28 mouse cellular contexts compared by ENCODE assay signal in genomic region chr4:107363573-107363972, GRCm38 (mm10). TPM values are rescaled to one million over a fixed set of nuclear protein-coding genes. Genes with fewer than 3 reads are reported as not detected.
DNase-seq lines count a peak whose midpoint lies in the region; ATAC-seq and TF ChIP-seq lines count a peak whose summit lies in the region.
"Had no signal": no experiment of that assay in that cellular context is flagged by ENCODE, and none has a peak within 500 bp of the region (broad histone marks: within the 10 kb centered on the region; RNA-seq: fewer than 3 reads in every experiment).

No protein-coding gene starts in this region.

- H3K79me2 ChIP-seq in liver, adult 2 months (ENCODE audit: control insufficient read depth, insufficient read depth, low read length) = no peaks in the 10 kb centered on the region

- H3K4me2 ChIP-seq in liver, embryonic 11.5 days = no peak overlapping the region
- H3K4me2 ChIP-seq: embryonic facial prominence, embryonic 13.5 days; heart, embryonic 12.5 days; hindbrain, embryonic 14.5 days; intestine, embryonic 15.5 days; liver, embryonic 13.5 days had no signal

- TF ChIP-seq CTCF in liver, adult 2 months (IDR thresholded peaks at IDR 0.05; ENCODE audit: low read depth, low read length) = peak; percentile 16; the same call in 1 of the 2 replicates
- TF ChIP-seq CTCF in brain, embryonic 14.5 days (IDR thresholded peaks at IDR 0.05; ENCODE audit: borderline replicate concordance, extremely low read depth, insufficient read depth, insufficient read length) = peak; percentile 11; the same call in 1 of the 2 replicates

- peaks cover 3% of the 10 kb centered on the region; the same call in 1 of the 2 replicates for H3K4me1 ChIP-seq in liver, adult 2 months (ENCODE audit: control insufficient read depth, insufficient read depth, low read length)
- H3K4me1 ChIP-seq in liver, embryonic 11.5 days (replicated peaks; ENCODE audit: control insufficient read depth, insufficient read depth, low read length) = peaks cover 2% of the 10 kb centered on the region
- H3K4me1 ChIP-seq in ES-E14 (ENCODE audit: control insufficient read depth in 2 of 2, insufficient read depth in 2 of 2, low read length in 2 of 2, poor library complexity in 1 of 2) = peaks cover 8 to 12% of the 10 kb centered on the region in 2 experiments; a peak in 3 of 4 replicates
- H3K4me1 ChIP-seq in limb, embryonic 10.5 days = peaks cover 11% of the 10 kb centered on the region
- H3K4me1 ChIP-seq: intestine, embryonic 15.5 days had no signal

- no peak overlapping the region for H3K27ac ChIP-seq in liver, adult 2 months (replicated peaks; ENCODE audit: insufficient read depth, low read depth, low read length)
- no peak overlapping the region for H3K27ac ChIP-seq in liver, embryonic 11.5 days (ENCODE audit: low read depth, low read length)
- no peak overlapping the region; the same call in 1 of the 2 replicates for H3K27ac ChIP-seq in ES-E14 (ENCODE audit: insufficient read depth, low read depth, low read length, poor library complexity, severe bottlenecking)
- H3K27ac ChIP-seq in limb, embryonic 10.5 days = no peak overlapping the region
- H3K27ac ChIP-seq: embryonic facial prominence, embryonic 13.5 days; hindbrain, embryonic 14.5 days; intestine, embryonic 15.5 days had no signal

- H3K27me3 ChIP-seq in liver, adult 2 months (ENCODE audit: control insufficient read depth, insufficient read depth, low read length) = no peaks in the 10 kb centered on the region
- no peaks in the 10 kb centered on the region for H3K27me3 ChIP-seq in liver, embryonic 11.5 days (replicated peaks; ENCODE audit: control insufficient read depth, insufficient read depth, low read length)
- H3K27me3 ChIP-seq in limb, embryonic 10.5 days (ENCODE audit: low read depth, poor library complexity, severe bottlenecking) = no peaks in the 10 kb centered on the region
- H3K27me3 ChIP-seq: CH12.LX; embryonic facial prominence, embryonic 13.5 days; heart, embryonic 12.5 days; intestine, embryonic 15.5 days; liver, embryonic 13.5 days; megakaryocyte, embryonic 14.5 days had no signal

- no peak overlapping the region for H3K9ac ChIP-seq in liver, adult 2 months (ENCODE audit: low read depth, low read length)
- no peak overlapping the region for H3K9ac ChIP-seq in liver, embryonic 11.5 days (ENCODE audit: low read depth, low read length)
- H3K9ac ChIP-seq in ES-E14 (ENCODE audit: insufficient read depth, low read depth, low read length, poor library complexity, severe bottlenecking) = no peak overlapping the region
- H3K9ac ChIP-seq: embryonic facial prominence, embryonic 13.5 days; heart, embryonic 12.5 days; hindbrain, embryonic 14.5 days; intestine, embryonic 15.5 days; liver, embryonic 13.5 days had no signal

- 83% methylated on average over 6 of the region's 6 CpGs for WGBS in liver, adult 2 months
- WGBS in liver, embryonic 11.5 days = 67% methylated on average over 6 of the region's 6 CpGs
- WGBS in limb, embryonic 10.5 days = 80% methylated on average over 6 of the region's 6 CpGs

- in situ Hi-C loops in ES-E14 (cut with MboI; ENCODE audit: low sequenced_read_pairs in 2 of 2, unreplicated experiment in 2 of 2) = loop anchor here in 1 of 2 experiments (25.0 kb wide), 1 partner anchor 551 kb away; the partner anchor contains the start of gene Acot11

- H3K4me3 ChIP-seq in liver, adult 2 months (ENCODE audit: insufficient read depth, low read depth, low read length) = no peak overlapping the region
- no peak overlapping the region for H3K4me3 ChIP-seq in liver, embryonic 11.5 days (ENCODE audit: low read depth, low read length)
- no peak overlapping the region for H3K4me3 ChIP-seq in ES-E14 (ENCODE audit: insufficient read depth in 1 of 2, low read depth in 1 of 2, low read length in 2 of 2, poor library complexity in 1 of 2, severe bottlenecking in 1 of 2)
- no peak overlapping the region for H3K4me3 ChIP-seq in limb, embryonic 10.5 days
- H3K4me3 ChIP-seq: embryonic facial prominence, embryonic 13.5 days; heart, embryonic 12.5 days; intestine, embryonic 15.5 days; liver, embryonic 13.5 days had no signal

- no peak for ATAC-seq in liver, embryonic 11.5 days (replicated peaks; ENCODE audit: low FRiP score)
- ATAC-seq: intestine, embryonic 15.5 days had no signal

- TF ChIP-seq POLR2A in liver, adult 2 months (IDR thresholded peaks at IDR 0.05; ENCODE audit: extremely low read depth, insufficient read depth, low read length) = no peak
- no peak for TF ChIP-seq POLR2A in brain, embryonic 14.5 days (IDR thresholded peaks at IDR 0.05; ENCODE audit: borderline replicate concordance, extremely low read depth, insufficient read depth, insufficient read length, poor library complexity, severe bottlenecking)

- no peak for DNase-seq in liver, adult 2 months (ENCODE audit: extremely low read depth, low read depth, low spot score)
- no peak for DNase-seq in liver, embryonic 11.5 days (ENCODE audit: low spot score)
- DNase-seq in A20 (ENCODE audit: low read depth, low spot score) (peak; percentile 19), ES-E14 (ENCODE audit: low read depth, low spot score) (peak; percentile 19)
- no peak for DNase-seq in brain, embryonic 14.5 days (ENCODE audit: low read depth)
- no peak for DNase-seq in cerebellum, postnatal 14 days
- no peak for DNase-seq in limb, embryonic 10.5 days (ENCODE audit: low spot score)
- DNase-seq in urinary bladder, postnatal 14 days (ENCODE audit: low spot score) = no peak
- DNase-seq: cerebellum, adult 8-10 months; heart, postnatal 14 days; liver, embryonic 13.5 days; midbrain, embryonic 14.5 days; right cerebral cortex, postnatal 25 days; thymus, adult 18-20 months had no signal

- no peaks in the 10 kb centered on the region; the same call in 1 of the 2 replicates for H3K36me3 ChIP-seq in liver, adult 2 months (ENCODE audit: control insufficient read depth, insufficient read depth, low read length)
- H3K36me3 ChIP-seq in liver, embryonic 11.5 days (ENCODE audit: control insufficient read depth, insufficient read depth, low read length) = no peaks in the 10 kb centered on the region
- no peaks in the 10 kb centered on the region for H3K36me3 ChIP-seq in ES-E14 (ENCODE audit: control insufficient read depth, insufficient read depth, low read length, poor library complexity, severe bottlenecking)
- H3K36me3 ChIP-seq in limb, embryonic 10.5 days = peaks cover 2% of the 10 kb centered on the region; the same call in 1 of the 2 replicates
- H3K36me3 ChIP-seq: intestine, embryonic 15.5 days; liver, embryonic 13.5 days had no signal

- H3K9me3 ChIP-seq in liver, embryonic 11.5 days (ENCODE audit: control insufficient read depth, low read length) = no peaks in the 10 kb centered on the region
- no peaks in the 10 kb centered on the region for H3K9me3 ChIP-seq in ES-E14 (ENCODE audit: control insufficient read depth, insufficient read depth, low read depth, low read length)
- no peaks in the 10 kb centered on the region for H3K9me3 ChIP-seq in limb, embryonic 10.5 days (replicated peaks)
- H3K9me3 ChIP-seq: embryonic facial prominence, embryonic 13.5 days; heart, embryonic 12.5 days; intestine, embryonic 15.5 days; liver, embryonic 13.5 days had no signal

TF ChIP-seq in ES-E14, 5 proteins besides CTCF, POLR2A, EP300 and RAD21:
- no peak for TF ChIP-seq CHD2 (IDR thresholded peaks at IDR 0.05; ENCODE audit: low read depth, low read length)
TF ChIP-seq in ES-E14: peak in this region for 0.

RNA-seq across cellular contexts. Expression of gene Ndc1, which starts 4.0 kb away (rescaled TPM):
- 5.3 and 6.4 TPM in 2 replicates for total RNA-seq in liver, adult 2 months (2014; rRNA removed)
- polyA plus RNA-seq in liver, adult 2 months (2012; rRNA removed) = 7.0 and 8.4 TPM in 2 replicates
- 47.4 and 53.2 TPM in 2 replicates for polyA plus RNA-seq in liver, embryonic 11.5 days (2014; fragmentation: Nextera tagmentation; extraction: Ambion mirVana)
- total RNA-seq in ES-E14 (2012; rRNA removed) = 102 and 188 TPM in 2 replicates
- polyA plus RNA-seq in brain, embryonic 14.5 days (2012; rRNA removed) = 20.2 and 24.9 TPM in 2 replicates
- 53.0 and 54.5 TPM in 2 replicates for polyA plus RNA-seq in limb, embryonic 10.5 days (2016; fragmentation: Nextera tagmentation; extraction: Ambion mirVana)

RNA-seq across cellular contexts. Expression of gene Yipf1, which starts 49.4 kb away (rescaled TPM):
- total RNA-seq in liver, adult 2 months (2014; rRNA removed) = 42.2 and 52.3 TPM in 2 replicates
- polyA plus RNA-seq in liver, adult 2 months (2012; rRNA removed) = 38.0 and 38.7 TPM in 2 replicates
- 39.0 and 45.5 TPM in 2 replicates for polyA plus RNA-seq in liver, embryonic 11.5 days (2014; fragmentation: Nextera tagmentation; extraction: Ambion mirVana)
- 31.6 and 34.5 TPM in 2 replicates for total RNA-seq in ES-E14 (2012; rRNA removed)
- 39.4 and 40.8 TPM in 2 replicates for polyA plus RNA-seq in brain, embryonic 14.5 days (2012; rRNA removed)
- polyA plus RNA-seq in limb, embryonic 10.5 days (2016; fragmentation: Nextera tagmentation; extraction: Ambion mirVana) = 38.8 and 42.3 TPM in 2 replicates

RNA-seq across cellular contexts. Expression of gene Dio1, which starts 56.6 kb away (rescaled TPM):
- 89.3 and 378 TPM in 2 replicates for total RNA-seq in liver, adult 2 months (2014; rRNA removed)
- polyA plus RNA-seq in liver, adult 2 months (2012; rRNA removed) = 153 and 184 TPM in 2 replicates
- polyA plus RNA-seq in liver, embryonic 11.5 days (2014; fragmentation: Nextera tagmentation; extraction: Ambion mirVana) = 0.12 TPM in 1 of 2 replicates, not detected in the other
- total RNA-seq in ES-E14 (2012; rRNA removed) = not detected in 2 replicates
- not detected in 2 replicates for polyA plus RNA-seq in brain, embryonic 14.5 days (2012; rRNA removed)
- not detected in 2 replicates for polyA plus RNA-seq in limb, embryonic 10.5 days (2016; fragmentation: Nextera tagmentation; extraction: Ambion mirVana)
- total RNA-seq: gastrocnemius, adult 18-20 months; granulocyte monocyte progenitor cell, adult 5-6 weeks; layer of hippocampus, adult 8-10 months; left cerebral cortex, adult 18-20 months; left cerebral cortex, postnatal 36 days; neutrophil, adult 5-6 weeks had no signal
- polyA plus RNA-seq: cortical plate, adult 2 months; embryonic facial prominence, embryonic 13.5 days; heart, embryonic 12.5 days; hindbrain, embryonic 14.5 days; liver, embryonic 13.5 days; midbrain, embryonic 14.5 days; stomach, embryonic 14.5 days had no signal

Comparison
In these comparisons a context has a peak if more than half of its experiments do, and no peak if none do; other contexts are left out.
1. RNA of gene Dio1, which starts 56.6 kb away (polyA plus RNA-seq): 153 to 184 TPM in liver, adult 2 months; 0.12 TPM in liver, embryonic 11.5 days, not detected in brain, embryonic 14.5 days and not detected in limb, embryonic 10.5 days; every median in the first group is over 100 times any median in the second.
2. DNase-seq: peak in A20 (single experiment) and ES-E14 (single experiment); none in liver, adult 2 months (single experiment), liver, embryonic 11.5 days (single experiment), brain, embryonic 14.5 days (single experiment), cerebellum, postnatal 14 days (0 of 2), limb, embryonic 10.5 days (single experiment) and urinary bladder, postnatal 14 days (single experiment).